Mouse (Mus musculus) liver, postnatal 0 days (tissue): ENCODE measurements around the gene Tmem30b. TPM values are rescaled to one million over a fixed set of nuclear protein-coding genes. Genes with fewer than 3 reads are reported as not detected.

ENCODE experiments used
- ATAC-seq: fragments of 200-750 bp; cut with Nextera tagmentation; 2 replicates; pipeline ENCODE4 v1.8.0; 2017; ENCODE audit warnings: mild to moderate bottlenecking, moderate library complexity
- DNase-seq: peaks from one replicate; pipeline ENCODE4 v3.0.0-alpha.2; 2016
- H3K27ac ChIP-seq: fragments of 300-500 bp; sonication (generic); 2 replicates; pipeline ENCODE4 v1.5.1; 2014; ENCODE audit warnings: antibody characterized with exemption, moderate library complexity, mild to moderate bottlenecking, low read depth
- H3K27me3 ChIP-seq: fragments of 300-500 bp; sonication (generic); 2 replicates; pipeline ENCODE4 v1.6.1; 2014; ENCODE audit warnings: low read length, control low read depth, mixed read lengths; ENCODE audit not compliant: insufficient read depth
- H3K36me3 ChIP-seq: fragments of 300-500 bp; sonication (generic); replicated peaks from 2 replicates; pipeline ENCODE4 v1.6.1; 2014; ENCODE audit warnings: mild to moderate bottlenecking, control low read depth, low read length, moderate library complexity, mixed read lengths; ENCODE audit not compliant: insufficient read depth
- H3K4me1 ChIP-seq: fragments of 300-500 bp; sonication (generic); 2 replicates; pipeline ENCODE4 v1.6.1; 2014; ENCODE audit warnings: antibody characterized with exemption, mild to moderate bottlenecking, control low read depth; ENCODE audit not compliant: insufficient read depth
- H3K4me2 ChIP-seq: fragments of 300-500 bp; sonication (generic); 2 replicates; pipeline ENCODE4 v1.6.1; 2014; ENCODE audit warnings: low read depth, mild to moderate bottlenecking, low read length, moderate library complexity, mixed read lengths
- H3K4me3 ChIP-seq: fragments of 300-500 bp; sonication (generic); 2 replicates; pipeline ENCODE4 v1.5.1; 2014; ENCODE audit warnings: low read depth, low read length
- H3K9ac ChIP-seq: fragments of 300-500 bp; sonication (generic); replicated peaks from 2 replicates; pipeline ENCODE4 v1.6.1; 2014; ENCODE audit warnings: mild to moderate bottlenecking, moderate library complexity
- H3K9me3 ChIP-seq: fragments of 300-500 bp; sonication (generic); 2 replicates; pipeline ENCODE4 v1.6.1; 2016; ENCODE audit warnings: mild to moderate bottlenecking, control low read depth, low read length, mixed read lengths
- CTCF ChIP-seq: sonication (generic); IDR thresholded peaks from 2 replicates; pipeline ENCODE4 v1.5.1; 2016; ENCODE audit warnings: antibody characterized with exemption, low read depth
- EP300 ChIP-seq: IDR thresholded peaks from 2 replicates; pipeline ENCODE4 v1.6.1; 2016; ENCODE audit warnings: antibody characterized with exemption, low read depth, mild to moderate bottlenecking
- WGBS: fragments of 180-500 bp; shearing (Covaris S2); extraction: QIAGEN DNeasy Blood & Tissue Kit; methylation state at CpG from one replicate; pipeline ENCODE4 v1.1.7; 2014; ENCODE audit not compliant: insufficient replicate concordance; 5-methylcytosine and 5-hydroxymethylcytosine counted together
- polyA plus RNA-seq: library from polyadenylated mRNA; unstranded; fragments of >200 nt; fragmentation: Nextera tagmentation; extraction: Ambion mirVana; gene quantifications from 2 replicates; pipeline ENCODE4 v1.2.1, GENCODE M21; 2015

Tmem30b gene
- polyA plus RNA-seq, 1 experiment from 2014 or later, result 40.7 TPM

GRCm38 (mm10) chr12:73560091-73560490, 13.9 kb upstream of the Tmem30b start:
- ATAC-seq (no peak), DNase-seq (no peak)
- Histone ChIP-seq H3K4me3 (no peak overlapping the region), H3K4me1 (peaks cover 2% of the 10 kb centered on the region; the same call in 1 of the 2 replicates), H3K36me3 (no peaks in the 10 kb centered on the region), H3K4me2 (no peak overlapping the region), H3K27me3 (no peaks in the 10 kb centered on the region), H3K9ac (no peak overlapping the region), H3K9me3 (no peaks in the 10 kb centered on the region), H3K27ac (no peak overlapping the region)
- 54% methylated on average over 7 of the region's 7 CpGs for WGBS
- TF ChIP-seq EP300 (no peak), CTCF (peak; percentile 65)

GRCm38 (mm10) chr12:73558525-73559195, 12.5 kb upstream of the Tmem30b start:
- 76% methylated on average over 20 of the region's 20 CpGs for WGBS
- Histone ChIP-seq H3K9ac (no peak overlapping the region), H3K27me3 (no peaks in the 10 kb centered on the region), H3K4me3 (no peak overlapping the region), H3K4me2 (no peak overlapping the region), H3K9me3 (no peaks in the 10 kb centered on the region), H3K4me1 (no peaks in the 10 kb centered on the region), H3K36me3 (no peaks in the 10 kb centered on the region), H3K27ac (no peak overlapping the region)
- TF ChIP-seq EP300 (no peak), CTCF (no peak)
- no peak for DNase-seq
- ATAC-seq, result no peak

GRCm38 (mm10) chr12:73554155-73554554, 8.0 kb upstream of the Tmem30b start:
- no peaks in the 10 kb centered on the region for H3K4me1 ChIP-seq
- peak; percentile 86 for ATAC-seq
- no peaks in the 10 kb centered on the region for H3K36me3 ChIP-seq
- H3K9ac ChIP-seq, result no peak overlapping the region
- no peak for TF ChIP-seq EP300
- TF ChIP-seq CTCF, result peak; percentile 78
- 2% methylated on average over 5 of the region's 5 CpGs for WGBS
- no peaks in the 10 kb centered on the region for H3K9me3 ChIP-seq
- peaks cover 8% of the 10 kb centered on the region; the same call in 1 of the 2 replicates for H3K27me3 ChIP-seq
- H3K4me3 ChIP-seq, result no peak overlapping the region
- H3K27ac ChIP-seq, result no peak overlapping the region
- peak; percentile 65 for DNase-seq
- H3K4me2 ChIP-seq, result no peak overlapping the region

- Histone ChIP-seq H3K9me3 (no peaks in the 10 kb centered on the region), H3K4me2 (no peak overlapping the region), H3K27ac (no peak overlapping the region), H3K27me3 (peaks cover 50% of the 10 kb centered on the region), H3K36me3 (no peaks in the 10 kb centered on the region), H3K4me3 (no peak overlapping the region), H3K4me1 (peaks cover 2% of the 10 kb centered on the region; the same call in 1 of the 2 replicates), H3K9ac (no peak overlapping the region)
- TF ChIP-seq EP300, result no peak
- no peak for TF ChIP-seq CTCF
- ATAC-seq, result no peak
- DNase-seq, result no peak
- WGBS, result 49% methylated on average over 8 of the region's 8 CpGs
These were observed 2.1 kb upstream of the Tmem30b start for GRCm38 (mm10) chr12:73548259-73548658.

GRCm38 (mm10) chr12:73547646-73548045, 1.5 kb upstream of the Tmem30b start:
- TF ChIP-seq EP300 (no peak), CTCF (no peak)
- Histone ChIP-seq H3K4me3 (no peak overlapping the region), H3K4me2 (no peak overlapping the region), H3K9ac (no peak overlapping the region), H3K27me3 (peaks cover 50% of the 10 kb centered on the region), H3K27ac (no peak overlapping the region), H3K4me1 (peaks cover 2% of the 10 kb centered on the region; the same call in 1 of the 2 replicates), H3K36me3 (no peaks in the 10 kb centered on the region), H3K9me3 (no peaks in the 10 kb centered on the region)
- WGBS, result 35% methylated on average over 10 of the region's 10 CpGs
- ATAC-seq (no peak), DNase-seq (peak; percentile 63)

- peak overlapping the region; percentile 60 for H3K9ac ChIP-seq
These were observed 513 bp downstream of the Tmem30b start for GRCm38 (mm10) chr12:73545672-73546085.

More at GRCm38 (mm10) chr12:73545672-73546085, 513 bp downstream of the Tmem30b start:
- H3K9me3 ChIP-seq, result no peaks in the 10 kb centered on the region
- 1% methylated on average over 39 of the region's 55 CpGs for WGBS
- peak; percentile 53 for TF ChIP-seq CTCF
- no peak for TF ChIP-seq EP300
- peaks cover 50% of the 10 kb centered on the region for H3K27me3 ChIP-seq
- peak overlapping the region; percentile 73 for H3K4me2 ChIP-seq
- H3K36me3 ChIP-seq, result no peaks in the 10 kb centered on the region
- peaks cover 6% of the 10 kb centered on the region; the same call in 1 of the 2 replicates for H3K4me1 ChIP-seq
- peak overlapping the region; percentile 55 for H3K4me3 ChIP-seq
- H3K27ac ChIP-seq, result peak overlapping the region; percentile 78
- peak; percentile 74 for ATAC-seq
- DNase-seq, result peak; percentile 64
